Mouse (Mus musculus) lung, postnatal 0 days (tissue): ENCODE data around the gene Zfp598. TPM values are rescaled to one million over a fixed set of nuclear protein-coding genes. Genes with fewer than 3 reads are reported as not detected.

Source experiments
- ATAC-seq: fragments of 200-750 bp; cut with Nextera tagmentation; 2 replicates; pipeline ENCODE4 v1.8.0; 2017; ENCODE audit warnings: moderate library complexity
- DNase-seq: peaks from one replicate; pipeline ENCODE4 v3.0.0-alpha.2; 2016; ENCODE audit warnings: low spot score
- H3K27ac ChIP-seq: fragments of 300-500 bp; sonication (generic); 2 replicates; pipeline ENCODE4 v1.5.1; 2014; ENCODE audit warnings: antibody characterized with exemption, mild to moderate bottlenecking, low read length, mixed read lengths
- H3K27me3 ChIP-seq: fragments of 300-500 bp; sonication (generic); replicated peaks from 2 replicates; pipeline ENCODE4 v1.6.1; 2014; ENCODE audit warnings: low read length, mixed read lengths; ENCODE audit not compliant: insufficient read depth
- H3K36me3 ChIP-seq: fragments of 300-500 bp; sonication (generic); 2 replicates; pipeline ENCODE4 v1.6.1; 2014; ENCODE audit warnings: low read length, mixed read lengths; ENCODE audit not compliant: insufficient read depth
- H3K4me1 ChIP-seq: fragments of 300-500 bp; sonication (generic); 2 replicates; pipeline ENCODE4 v1.6.1; 2014; ENCODE audit warnings: antibody characterized with exemption, low read depth, low read length, mixed read lengths; ENCODE audit not compliant: insufficient read depth
- H3K4me2 ChIP-seq: fragments of 300-500 bp; sonication (generic); replicated peaks from 2 replicates; pipeline ENCODE4 v1.6.1; 2014; ENCODE audit warnings: low read depth, mild to moderate bottlenecking, low read length, moderate library complexity, mixed read lengths
- H3K4me3 ChIP-seq: fragments of 300-500 bp; sonication (generic); 2 replicates; pipeline ENCODE4 v1.5.1; 2014; ENCODE audit warnings: low read depth, low read length
- H3K9ac ChIP-seq: fragments of 300-500 bp; sonication (generic); replicated peaks from 2 replicates; pipeline ENCODE4 v1.6.1; 2014; ENCODE audit warnings: low read depth, mild to moderate bottlenecking
- H3K9me3 ChIP-seq: fragments of 300-500 bp; sonication (generic); 2 replicates; pipeline ENCODE4 v1.6.1; 2016; ENCODE audit warnings: low read length, mixed read lengths
- CTCF ChIP-seq: IDR thresholded peaks from 2 replicates; pipeline ENCODE4 v1.5.1; 2016; ENCODE audit warnings: antibody characterized with exemption, mild to moderate bottlenecking
- EP300 ChIP-seq: IDR thresholded peaks from 2 replicates; pipeline ENCODE4 v1.6.1; 2016; ENCODE audit warnings: antibody characterized with exemption, mild to moderate bottlenecking, control low read depth
- WGBS: fragments of 180-500 bp; shearing (Covaris S2); extraction: QIAGEN DNeasy Blood & Tissue Kit; methylation state at CpG from one replicate; pipeline ENCODE4 v1.1.7; 2014; 5-methylcytosine and 5-hydroxymethylcytosine counted together
- polyA plus RNA-seq: library from polyadenylated mRNA; unstranded; fragments of >200 nt; fragmentation: Nextera tagmentation; extraction: Ambion mirVana; gene quantifications from 2 replicates; pipeline ENCODE4 v1.2.1, GENCODE M21; 2015

Gene Zfp598
- polyA plus RNA-seq, 1 experiment from 2014 or later, result 11.9 TPM

GRCm38 (mm10) chr17:24672141-24672540 lies 2.7 kb downstream of the Zfp598 start:
- 0 out of 2 replicates have a peak overlapping the region, but pooled peaks have one; percentile 14 for H3K4me2 ChIP-seq
- no peaks in the 10 kb centered on the region for H3K36me3 ChIP-seq
- H3K4me3 ChIP-seq, result no peak overlapping the region
- peaks cover 17% of the 10 kb centered on the region; the same call in 1 of the 2 replicates for H3K4me1 ChIP-seq
- H3K9ac ChIP-seq, result no peak overlapping the region
- TF ChIP-seq CTCF (no peak), EP300 (no peak)
- DNase-seq (peak; percentile 91), ATAC-seq (peak; percentile 32)
- no peaks in the 10 kb centered on the region for H3K27me3 ChIP-seq
- 5% methylated on average over 5 of the region's 5 CpGs for WGBS
- no peak overlapping the region for H3K27ac ChIP-seq
- H3K9me3 ChIP-seq, result no peaks in the 10 kb centered on the region

GRCm38 (mm10) chr17:24674277-24674676 lies 4.8 kb downstream of the Zfp598 start:
- no peak overlapping the region for H3K9ac ChIP-seq
- H3K27me3 ChIP-seq, result no peaks in the 10 kb centered on the region
- no peak for TF ChIP-seq CTCF
- no peak for TF ChIP-seq EP300
- peaks cover 13% of the 10 kb centered on the region; the same call in 1 of the 2 replicates for H3K4me1 ChIP-seq
- no peak overlapping the region for H3K4me3 ChIP-seq
- no peak for ATAC-seq
- no peaks in the 10 kb centered on the region for H3K9me3 ChIP-seq
- no peak for DNase-seq
- peaks cover 10% of the 10 kb centered on the region; the same call in 1 of the 2 replicates for H3K36me3 ChIP-seq
- WGBS, result 64% methylated on average over 7 of the region's 7 CpGs
- H3K27ac ChIP-seq, result no peak overlapping the region
- no peak overlapping the region for H3K4me2 ChIP-seq

GRCm38 (mm10) chr17:24676187-24676586 lies 6.7 kb downstream of the Zfp598 start:
- Histone ChIP-seq H3K4me3 (no peak overlapping the region), H3K9ac (no peak overlapping the region), H3K9me3 (no peaks in the 10 kb centered on the region), H3K4me1 (peaks cover 4% of the 10 kb centered on the region; the same call in 1 of the 2 replicates), H3K27me3 (no peaks in the 10 kb centered on the region), H3K4me2 (no peak overlapping the region), H3K27ac (no peak overlapping the region), H3K36me3 (peaks cover 21% of the 10 kb centered on the region; the same call in 1 of the 2 replicates)
- no peak for TF ChIP-seq EP300
- TF ChIP-seq CTCF, result peak; percentile 87
- ATAC-seq, result peak; percentile 52; the same call in 1 of the 2 replicates
- WGBS, result 59% methylated on average over 2 of the region's 2 CpGs
- DNase-seq, result peak; percentile 82

- TF ChIP-seq EP300 (no peak), CTCF (no peak)
- Histone ChIP-seq H3K4me1 (no peaks in the 10 kb centered on the region), H3K4me3 (no peak overlapping the region), H3K27ac (no peak overlapping the region), H3K36me3 (peaks cover 21% of the 10 kb centered on the region; the same call in 1 of the 2 replicates), H3K9ac (no peak overlapping the region), H3K9me3 (no peaks in the 10 kb centered on the region), H3K27me3 (no peaks in the 10 kb centered on the region), H3K4me2 (no peak overlapping the region)
- no peak for DNase-seq
- no peak for ATAC-seq
- 96% methylated on average over 5 of the region's 5 CpGs for WGBS
Observed at GRCm38 (mm10) chr17:24676877-24677276, 7.4 kb downstream of the Zfp598 start.

- H3K9me3 ChIP-seq, result no peaks in the 10 kb centered on the region
- H3K4me3 ChIP-seq, result no peak overlapping the region
- no peak for DNase-seq
- no peak overlapping the region for H3K4me2 ChIP-seq
- ATAC-seq, result no peak
- H3K9ac ChIP-seq, result no peak overlapping the region
- H3K4me1 ChIP-seq, result no peaks in the 10 kb centered on the region
- no peak for TF ChIP-seq CTCF
- WGBS, result 88% methylated on average over 24 of the region's 24 CpGs
- no peak overlapping the region for H3K27ac ChIP-seq
- no peaks in the 10 kb centered on the region for H3K27me3 ChIP-seq
- H3K36me3 ChIP-seq, result peaks cover 21% of the 10 kb centered on the region; the same call in 1 of the 2 replicates
Observed at GRCm38 (mm10) chr17:24677500-24678080, 8.1 kb downstream of the Zfp598 start.

GRCm38 (mm10) chr17:24686514-24686913 lies 17.0 kb downstream of the Zfp598 start:
- no peak overlapping the region for H3K27ac ChIP-seq
- H3K9me3 ChIP-seq, result no peaks in the 10 kb centered on the region
- H3K27me3 ChIP-seq, result peaks cover 13% of the 10 kb centered on the region; the same call in 1 of the 2 replicates
- no peaks in the 10 kb centered on the region for H3K36me3 ChIP-seq
- peak; percentile 55 for DNase-seq
- WGBS, result 40% methylated on average over 16 of the region's 16 CpGs
- H3K4me3 ChIP-seq, result no peak overlapping the region
- H3K9ac ChIP-seq, result no peak overlapping the region
- peaks cover 5% of the 10 kb centered on the region; the same call in 1 of the 2 replicates for H3K4me1 ChIP-seq
- no peak overlapping the region for H3K4me2 ChIP-seq
- peak; percentile 62; the same call in 1 of the 2 replicates for ATAC-seq
- TF ChIP-seq CTCF (no peak), EP300 (no peak)
